Mouse (Mus musculus): ENCODE measurements at regions not wholly inside any gene's neighbourhood (a gene's known extent, or its start where the extent isn't known, plus 50 kb on each side); places are given as distances from the start of the nearest gene placed in this dataset.
A peak's percentile ranks its signal among the peaks of the same experiment; 100 is the strongest.

- H3K4me1 ChIP-seq (replicated peaks; ENCODE audit: control insufficient read depth, insufficient read depth, low read length): no peaks in the 10 kb centered on the region
- H3K9ac ChIP-seq (ENCODE audit: low read length): no peak overlapping the region
- no peak overlapping the region for H3K27ac ChIP-seq (ENCODE audit: low read length)
- H3K36me3 ChIP-seq (ENCODE audit: control insufficient read depth, insufficient read depth, low read length): no peaks in the 10 kb centered on the region
- 33% methylated on average over 18 of the region's 18 CpGs for WGBS
- no peaks in the 10 kb centered on the region for H3K27me3 ChIP-seq (ENCODE audit: control insufficient read depth, insufficient read depth, low read depth, low read length)
- H3K4me3 ChIP-seq (ENCODE audit: low read length): no peak overlapping the region
- no peak for ATAC-seq (ENCODE audit: low read depth)
- peak overlapping the region; percentile 32 for H3K4me2 ChIP-seq (ENCODE audit: low read depth, low read length)
- H3K9me3 ChIP-seq (ENCODE audit: control insufficient read depth, low read length): no peaks in the 10 kb centered on the region
Observed at GRCm38 (mm10) chr7:138538048-138538831, 140.7 kb upstream of the Tcerg1l start.

- Histone ChIP-seq H3K4me1 (replicated peaks; ENCODE audit: control insufficient read depth, insufficient read depth, low read length) (no peaks in the 10 kb centered on the region), H3K27ac (ENCODE audit: low read length) (no peak overlapping the region), H3K9ac (ENCODE audit: low read length) (no peak overlapping the region), H3K9me3 (ENCODE audit: control insufficient read depth, low read length) (no peaks in the 10 kb centered on the region), H3K4me3 (ENCODE audit: low read length) (no peak overlapping the region), H3K4me2 (ENCODE audit: low read depth, low read length) (no peak overlapping the region), H3K36me3 (ENCODE audit: control insufficient read depth, insufficient read depth, low read length) (no peaks in the 10 kb centered on the region), H3K27me3 (ENCODE audit: control insufficient read depth, insufficient read depth, low read depth, low read length) (no peaks in the 10 kb centered on the region)
- WGBS: 90% methylated on average over 2 of the region's 2 CpGs
- ATAC-seq (ENCODE audit: low read depth): no peak
Observed at GRCm38 (mm10) chr7:138526143-138526542, 128.6 kb upstream of the Tcerg1l start.

GRCm38 (mm10) chr7:138524936-138525335, 127.4 kb upstream of the Tcerg1l start:
- Histone ChIP-seq H3K9me3 (ENCODE audit: control insufficient read depth, low read length) (no peaks in the 10 kb centered on the region), H3K4me1 (replicated peaks; ENCODE audit: control insufficient read depth, insufficient read depth, low read length) (no peaks in the 10 kb centered on the region), H3K27me3 (ENCODE audit: control insufficient read depth, insufficient read depth, low read depth, low read length) (no peaks in the 10 kb centered on the region), H3K4me3 (ENCODE audit: low read length) (no peak overlapping the region), H3K4me2 (ENCODE audit: low read depth, low read length) (no peak overlapping the region), H3K9ac (ENCODE audit: low read length) (no peak overlapping the region), H3K36me3 (ENCODE audit: control insufficient read depth, insufficient read depth, low read length) (no peaks in the 10 kb centered on the region), H3K27ac (ENCODE audit: low read length) (no peak overlapping the region)
- WGBS: 78% methylated on average over 3 of the region's 3 CpGs
- no peak for ATAC-seq (ENCODE audit: low read depth)

- no peak for ATAC-seq (ENCODE audit: low read depth)
- no peak overlapping the region for H3K4me2 ChIP-seq (ENCODE audit: low read depth, low read length)
- 83% methylated on average over 2 of the region's 2 CpGs for WGBS
- H3K27ac ChIP-seq (ENCODE audit: low read length): no peak overlapping the region
- no peak overlapping the region for H3K9ac ChIP-seq (ENCODE audit: low read length)
- H3K9me3 ChIP-seq (ENCODE audit: control insufficient read depth, low read length): no peaks in the 10 kb centered on the region
- no peaks in the 10 kb centered on the region for H3K36me3 ChIP-seq (ENCODE audit: control insufficient read depth, insufficient read depth, low read length)
- no peaks in the 10 kb centered on the region for H3K27me3 ChIP-seq (ENCODE audit: control insufficient read depth, insufficient read depth, low read depth, low read length)
- no peaks in the 10 kb centered on the region for H3K4me1 ChIP-seq (replicated peaks; ENCODE audit: control insufficient read depth, insufficient read depth, low read length)
- H3K4me3 ChIP-seq (ENCODE audit: low read length): no peak overlapping the region
Observed at GRCm38 (mm10) chr7:138514171-138514570, 116.6 kb upstream of the Tcerg1l start.

- no peak for ATAC-seq (ENCODE audit: low read depth)
- no peaks in the 10 kb centered on the region for H3K9me3 ChIP-seq (ENCODE audit: control insufficient read depth, low read length)
- no peak overlapping the region for H3K27ac ChIP-seq (ENCODE audit: low read length)
- H3K4me1 ChIP-seq (replicated peaks; ENCODE audit: control insufficient read depth, insufficient read depth, low read length): no peaks in the 10 kb centered on the region
- no peak overlapping the region for H3K4me3 ChIP-seq (ENCODE audit: low read length)
- no peak overlapping the region for H3K9ac ChIP-seq (ENCODE audit: low read length)
- no peak overlapping the region for H3K4me2 ChIP-seq (ENCODE audit: low read depth, low read length)
- H3K27me3 ChIP-seq (ENCODE audit: control insufficient read depth, insufficient read depth, low read depth, low read length): no peaks in the 10 kb centered on the region
- 67% methylated on average over 2 of the region's 2 CpGs for WGBS
- no peaks in the 10 kb centered on the region for H3K36me3 ChIP-seq (ENCODE audit: control insufficient read depth, insufficient read depth, low read length)
Observed at GRCm38 (mm10) chr7:138505205-138505604, 107.7 kb upstream of the Tcerg1l start.

- Histone ChIP-seq H3K4me1 (replicated peaks; ENCODE audit: control insufficient read depth, insufficient read depth, low read length) (no peaks in the 10 kb centered on the region), H3K27ac (ENCODE audit: low read length) (no peak overlapping the region), H3K27me3 (ENCODE audit: control insufficient read depth, insufficient read depth, low read depth, low read length) (no peaks in the 10 kb centered on the region), H3K4me3 (ENCODE audit: low read length) (no peak overlapping the region), H3K9me3 (ENCODE audit: control insufficient read depth, low read length) (no peaks in the 10 kb centered on the region), H3K4me2 (ENCODE audit: low read depth, low read length) (no peak overlapping the region), H3K9ac (ENCODE audit: low read length) (no peak overlapping the region), H3K36me3 (ENCODE audit: control insufficient read depth, insufficient read depth, low read length) (no peaks in the 10 kb centered on the region)
- no peak for ATAC-seq (ENCODE audit: low read depth)
- WGBS: 45% methylated on average over 3 of the region's 3 CpGs
Observed at GRCm38 (mm10) chr7:138503986-138504385, 106.5 kb upstream of the Tcerg1l start.

GRCm38 (mm10) chr7:138503016-138503415, 105.5 kb upstream of the Tcerg1l start:
- ATAC-seq (ENCODE audit: low read depth): peak; percentile 47; the same call in 1 of the 2 replicates
- WGBS: 57% methylated on average over 3 of the region's 3 CpGs
- H3K36me3 ChIP-seq (ENCODE audit: control insufficient read depth, insufficient read depth, low read length): no peaks in the 10 kb centered on the region

GRCm38 (mm10) chr7:138501347-138502014, 104.0 kb upstream of the Tcerg1l start:
- Histone ChIP-seq H3K4me1 (replicated peaks; ENCODE audit: control insufficient read depth, insufficient read depth, low read length) (no peaks in the 10 kb centered on the region), H3K27ac (ENCODE audit: low read length) (no peak overlapping the region), H3K4me2 (ENCODE audit: low read depth, low read length) (no peak overlapping the region), H3K36me3 (ENCODE audit: control insufficient read depth, insufficient read depth, low read length) (no peaks in the 10 kb centered on the region), H3K4me3 (ENCODE audit: low read length) (no peak overlapping the region), H3K9me3 (ENCODE audit: control insufficient read depth, low read length) (no peaks in the 10 kb centered on the region), H3K27me3 (ENCODE audit: control insufficient read depth, insufficient read depth, low read depth, low read length) (no peaks in the 10 kb centered on the region), H3K9ac (ENCODE audit: low read length) (no peak overlapping the region)
- no peak for ATAC-seq (ENCODE audit: low read depth)
- WGBS: 66% methylated on average over 14 of the region's 14 CpGs

More at GRCm38 (mm10) chr7:138503016-138503415, 105.5 kb upstream of the Tcerg1l start:
- Histone ChIP-seq H3K27ac (ENCODE audit: low read length) (no peak overlapping the region), H3K9me3 (ENCODE audit: control insufficient read depth, low read length) (no peaks in the 10 kb centered on the region), H3K9ac (ENCODE audit: low read length) (no peak overlapping the region), H3K4me3 (ENCODE audit: low read length) (no peak overlapping the region), H3K4me2 (ENCODE audit: low read depth, low read length) (no peak overlapping the region), H3K27me3 (ENCODE audit: control insufficient read depth, insufficient read depth, low read depth, low read length) (no peaks in the 10 kb centered on the region), H3K4me1 (replicated peaks; ENCODE audit: control insufficient read depth, insufficient read depth, low read length) (no peaks in the 10 kb centered on the region)

- Histone ChIP-seq H3K4me2 (ENCODE audit: low read depth, low read length) (no peak overlapping the region), H3K4me3 (ENCODE audit: low read length) (no peak overlapping the region), H3K27me3 (ENCODE audit: control insufficient read depth, insufficient read depth, low read depth, low read length) (no peaks in the 10 kb centered on the region), H3K9me3 (ENCODE audit: control insufficient read depth, low read length) (no peaks in the 10 kb centered on the region), H3K36me3 (ENCODE audit: control insufficient read depth, insufficient read depth, low read length) (no peaks in the 10 kb centered on the region), H3K4me1 (replicated peaks; ENCODE audit: control insufficient read depth, insufficient read depth, low read length) (no peaks in the 10 kb centered on the region), H3K9ac (ENCODE audit: low read length) (no peak overlapping the region), H3K27ac (ENCODE audit: low read length) (no peak overlapping the region)
- ATAC-seq (ENCODE audit: low read depth): no peak
- WGBS: 57% methylated on average over 2 of the region's 2 CpGs
Observed at GRCm38 (mm10) chr7:138497771-138498170, 100.2 kb upstream of the Tcerg1l start.

All from lung, embryonic 16.5 days (tissue).